Mouse (Mus musculus): Measurements from ENCODE around the gene Gm14139. TPM values are rescaled to one million over a fixed set of nuclear protein-coding genes. Genes with fewer than 3 reads are reported as not detected.
A peak's percentile ranks its signal among the peaks of the same experiment; 100 is the strongest.
"Not testable (repeated sequence)": the region's sequence is repeated elsewhere in the genome, so short reads cannot be mapped to it uniquely, and the experiment has no call there.

Gene Gm14139
- polyA plus RNA-seq, 1 experiment from 2014 or later = not detected

DNA sequence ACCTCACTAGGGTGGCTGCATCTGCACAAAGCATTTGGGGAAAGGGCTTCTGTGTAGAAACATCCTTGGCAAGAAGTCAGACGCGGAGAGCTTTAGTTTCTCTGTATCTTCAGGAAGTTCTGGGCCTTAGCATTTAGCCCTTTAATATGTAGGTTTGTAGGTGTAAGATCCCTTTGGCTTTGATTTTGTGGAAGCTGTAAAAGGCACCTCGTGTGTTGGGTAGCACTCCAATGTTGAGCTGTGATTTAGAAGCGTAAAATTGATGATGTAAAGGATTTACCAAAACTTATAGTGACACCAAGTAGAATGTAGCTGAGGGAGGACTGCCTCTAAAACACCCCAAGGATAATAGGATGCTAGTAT lies 36.8 kb downstream of the Gm14139 start:
- ATAC-seq (ENCODE audit: low FRiP score) = peak; percentile 20; the same call in 1 of the 2 replicates
- not testable (repeated sequence) for H3K27me3 ChIP-seq (ENCODE audit: control insufficient read depth, insufficient read depth, low read length); H3K9me3 ChIP-seq (ENCODE audit: control insufficient read depth, low read length); H3K27ac ChIP-seq (ENCODE audit: low read depth, low read length); H3K36me3 ChIP-seq (ENCODE audit: control insufficient read depth, insufficient read depth, low read length); DNase-seq (ENCODE audit: low spot score); H3K4me1 ChIP-seq (replicated peaks; ENCODE audit: control insufficient read depth, insufficient read depth, low read length)
- 21% methylated on average over 3 of the region's 4 CpGs for WGBS
- 0 out of 2 replicates have a peak overlapping the region, but pooled peaks have one; percentile 27 for H3K9ac ChIP-seq (ENCODE audit: low read depth, low read length)
- peak overlapping the region; percentile 34 for H3K4me3 ChIP-seq (ENCODE audit: low read depth, low read length)
- H3K4me2 ChIP-seq (replicated peaks; ENCODE audit: low read depth, low read length) = peak overlapping the region; percentile 25

DNA sequence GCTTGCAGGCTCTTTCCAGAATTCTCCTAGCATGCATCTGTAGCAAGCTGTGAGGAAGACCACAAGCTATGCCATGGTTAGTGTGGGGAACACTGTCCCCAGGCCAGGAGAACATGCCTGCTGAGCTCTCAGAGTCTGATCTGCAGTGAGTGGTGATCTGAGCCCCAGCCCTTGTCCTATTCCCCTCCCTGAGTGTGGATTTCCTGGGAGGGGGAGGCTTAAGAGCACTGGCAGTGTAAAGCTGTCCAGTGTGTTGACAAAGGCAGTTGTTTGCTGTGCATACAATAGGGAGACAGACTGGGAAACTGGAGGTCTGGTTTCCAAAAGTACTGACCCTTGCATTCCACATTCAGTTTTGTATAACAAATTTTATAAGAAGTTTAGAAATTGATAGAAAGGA lies 41.7 kb downstream of the Gm14139 start:
- not testable (repeated sequence) for H3K27ac ChIP-seq (ENCODE audit: low read depth, low read length); H3K9me3 ChIP-seq (ENCODE audit: control insufficient read depth, low read length); H3K4me1 ChIP-seq (replicated peaks; ENCODE audit: control insufficient read depth, insufficient read depth, low read length); H3K4me3 ChIP-seq (ENCODE audit: low read depth, low read length); H3K27me3 ChIP-seq (ENCODE audit: control insufficient read depth, insufficient read depth, low read length); H3K4me2 ChIP-seq (replicated peaks; ENCODE audit: low read depth, low read length); DNase-seq (ENCODE audit: low spot score); ATAC-seq (ENCODE audit: low FRiP score); H3K36me3 ChIP-seq (ENCODE audit: control insufficient read depth, insufficient read depth, low read length); H3K9ac ChIP-seq (ENCODE audit: low read depth, low read length)

Other genes with a start within 250 kb of the Gm14139 start
- gene Zfp120, start 45.0 kb upstream of the Gm14139 start, polyA plus RNA-seq (2014; fragmentation: Nextera tagmentation; extraction: Ambion mirVana) = 11.0 and 11.2 TPM in 2 replicates
- gene Gm10770, start 2.1 kb upstream of the Gm14139 start, polyA plus RNA-seq (2014; fragmentation: Nextera tagmentation; extraction: Ambion mirVana) = not detected in 2 replicates
- 11.7 and 13.8 TPM in 2 replicates for gene Zfp937, start 36.3 kb downstream of the Gm14139 start, polyA plus RNA-seq (2014; fragmentation: Nextera tagmentation; extraction: Ambion mirVana)
- 3.1 and 3.6 TPM in 2 replicates for gene Gm21994, start 73.8 kb downstream of the Gm14139 start, polyA plus RNA-seq (2014; fragmentation: Nextera tagmentation; extraction: Ambion mirVana)
- gene Gm14124, start 75.8 kb downstream of the Gm14139 start, polyA plus RNA-seq (2014; fragmentation: Nextera tagmentation; extraction: Ambion mirVana) = not detected in 2 replicates
- gene Gm10130, start 141.9 kb downstream of the Gm14139 start, polyA plus RNA-seq (2014; fragmentation: Nextera tagmentation; extraction: Ambion mirVana) = 0.88 and 1.0 TPM in 2 replicates
- gene 3300002I08Rik, start 181.0 kb downstream of the Gm14139 start, polyA plus RNA-seq (2014; fragmentation: Nextera tagmentation; extraction: Ambion mirVana) = 12.9 and 14.4 TPM in 2 replicates